In the genomic region with DNA sequence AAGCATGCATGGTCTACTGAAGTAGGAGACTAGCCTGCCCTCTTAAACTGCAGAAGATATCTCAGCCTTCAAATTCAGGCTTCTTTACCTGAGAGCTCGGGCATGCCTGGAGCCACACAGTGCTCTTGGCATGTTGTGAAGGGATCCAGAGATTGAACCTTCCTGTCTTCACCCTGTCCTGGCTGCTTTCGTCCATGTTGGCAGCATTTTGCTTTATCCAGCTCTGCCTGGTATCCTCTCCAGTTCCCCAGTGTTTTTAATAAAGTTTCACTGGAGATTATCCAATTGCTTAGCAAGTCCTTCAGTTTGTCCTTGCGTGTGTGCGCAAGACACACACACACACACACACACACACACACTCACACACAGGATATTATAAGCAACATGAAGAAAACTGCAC, we compare ENCODE assay signal across 25 mouse cellular contexts. TPM values are rescaled to one million over a fixed set of nuclear protein-coding genes. Genes with fewer than 3 reads are reported as not detected.
DNase-seq lines count a peak whose midpoint lies in the region; ATAC-seq lines count a peak whose summit lies in the region.
"Had no signal": no experiment of that assay in that cellular context is flagged by ENCODE, and none has a peak within 500 bp of the region (broad histone marks: within the 10 kb centered on the region; RNA-seq: fewer than 3 reads in every experiment).

No protein-coding gene starts in this region.

- 0 out of 2 replicates have a peak, but pooled peaks cover 2% of the 10 kb centered on the region for H3K4me1 ChIP-seq in limb, embryonic 11.5 days (ENCODE audit: control insufficient read depth, insufficient read depth, low read length)
- H3K4me1 ChIP-seq in limb, embryonic 10.5 days: peaks cover 13% of the 10 kb centered on the region
- H3K4me1 ChIP-seq: heart, embryonic 12.5 days; heart, embryonic 15.5 days; hindbrain, embryonic 10.5 days; hindbrain, embryonic 13.5 days; intestine, embryonic 15.5 days had no signal

- 87% methylated on average over 4 of the region's 4 CpGs for WGBS in limb, embryonic 11.5 days
- WGBS in limb, embryonic 10.5 days: 88% methylated on average over 4 of the region's 4 CpGs

- no peak overlapping the region for H3K4me2 ChIP-seq in limb, embryonic 11.5 days (ENCODE audit: low read depth, severe bottlenecking)
- H3K4me2 ChIP-seq: forebrain, embryonic 13.5 days; heart, embryonic 12.5 days; heart, embryonic 15.5 days; hindbrain, embryonic 13.5 days; intestine, embryonic 15.5 days had no signal

- no peak overlapping the region for H3K9ac ChIP-seq in limb, embryonic 11.5 days (ENCODE audit: low read length)
- H3K9ac ChIP-seq: forebrain, embryonic 13.5 days; heart, embryonic 12.5 days; heart, embryonic 15.5 days; hindbrain, embryonic 13.5 days; intestine, embryonic 15.5 days had no signal

- H3K27ac ChIP-seq in limb, embryonic 11.5 days (replicated peaks; ENCODE audit: low read depth, low read length): no peak overlapping the region
- H3K27ac ChIP-seq in limb, embryonic 10.5 days: no peak overlapping the region
- H3K27ac ChIP-seq: forebrain, embryonic 10.5 days; forebrain, embryonic 13.5 days; heart, embryonic 15.5 days; hindbrain, embryonic 10.5 days; hindbrain, embryonic 13.5 days; intestine, embryonic 15.5 days had no signal

- H3K36me3 ChIP-seq in limb, embryonic 11.5 days (ENCODE audit: control insufficient read depth, insufficient read depth, low read length): no peaks in the 10 kb centered on the region; the same call in 1 of the 2 replicates
- peaks cover 53% of the 10 kb centered on the region for H3K36me3 ChIP-seq in limb, embryonic 10.5 days

- no peaks in the 10 kb centered on the region for H3K27me3 ChIP-seq in limb, embryonic 11.5 days (ENCODE audit: control insufficient read depth, insufficient read depth, low read length)
- no peaks in the 10 kb centered on the region for H3K27me3 ChIP-seq in limb, embryonic 10.5 days (ENCODE audit: low read depth, poor library complexity, severe bottlenecking)
- H3K27me3 ChIP-seq: forebrain, embryonic 13.5 days; heart, embryonic 12.5 days; heart, embryonic 15.5 days; hindbrain, embryonic 13.5 days; intestine, embryonic 15.5 days had no signal

- ATAC-seq in limb, embryonic 11.5 days (ENCODE audit: insufficient number of reproducible peaks, low FRiP score, low TSS enrichment, low read depth): no peak
- ATAC-seq: activated CD4-positive, CD25-positive, alpha-beta regulatory T cell, adult 4 months; CD4-positive, CD25-positive, alpha-beta regulatory T cell, adult 4 months; forebrain, embryonic 13.5 days; forebrain, embryonic 16.5 days; hindbrain, embryonic 16.5 days; intestine, embryonic 15.5 days had no signal

- DNase-seq in adrenal gland, postnatal 10 days: peak; percentile 37
- no peak for DNase-seq in adrenal gland, adult 8-10 months
- peak; percentile 6 for DNase-seq in limb, embryonic 11.5 days (ENCODE audit: low spot score)
- DNase-seq in limb, embryonic 10.5 days (ENCODE audit: low spot score): no peak
- peak; percentile 16 for DNase-seq in adrenal gland, postnatal 25 days
- no peak for DNase-seq in layer of hippocampus, adult 9-10 months (ENCODE audit: low spot score)
- DNase-seq: cerebellum, adult 11-12 months; cerebellum, adult 8-10 months; cerebellum, postnatal 14 days; gastrocnemius, postnatal 10 days; gastrocnemius, postnatal 36 days; heart, postnatal 10 days; heart, postnatal 36 days; kidney, adult 11 months had no signal

- H3K4me3 ChIP-seq in limb, embryonic 11.5 days (ENCODE audit: low read depth, low read length): no peak overlapping the region
- H3K4me3 ChIP-seq in limb, embryonic 10.5 days: no peak overlapping the region
- H3K4me3 ChIP-seq: forebrain, embryonic 10.5 days; forebrain, embryonic 13.5 days; heart, embryonic 12.5 days; heart, embryonic 15.5 days; hindbrain, embryonic 10.5 days; hindbrain, embryonic 13.5 days; intestine, embryonic 15.5 days had no signal

- no peaks in the 10 kb centered on the region for H3K9me3 ChIP-seq in limb, embryonic 11.5 days (ENCODE audit: control insufficient read depth, low read length)
- H3K9me3 ChIP-seq in limb, embryonic 10.5 days (replicated peaks): no peaks in the 10 kb centered on the region
- H3K9me3 ChIP-seq: forebrain, embryonic 10.5 days; forebrain, embryonic 13.5 days; heart, embryonic 12.5 days; heart, embryonic 15.5 days; hindbrain, embryonic 10.5 days; hindbrain, embryonic 13.5 days; intestine, embryonic 15.5 days had no signal

RNA-seq across cellular contexts. Expression of gene Spred1, which starts 54.9 kb away (rescaled TPM):
- total RNA-seq in adrenal gland, postnatal 10 days (2021): 10 to 100 TPM; 54.5 to 67.9 TPM
- 100 to 1,000 TPM in 3 of 4 experiments, 10 to 100 TPM in 1; 81.3 to 142 (median 124) TPM for total RNA-seq in adrenal gland, adult 8-10 months (2022)
- 22.2 and 24.6 TPM in 2 replicates for polyA plus RNA-seq in limb, embryonic 11.5 days (2014; fragmentation: Nextera tagmentation; extraction: Ambion mirVana)
- 14.9 and 17.1 TPM in 2 replicates for polyA plus RNA-seq in limb, embryonic 10.5 days (2016; fragmentation: Nextera tagmentation; extraction: Ambion mirVana)
- 91.5 and 103 TPM in 2 replicates for total RNA-seq in adrenal gland, postnatal 25 days (2021)

Comparison
In these comparisons a context has a peak if more than half of its experiments do, and no peak if none do; other contexts are left out.
1. DNase-seq: peak in adrenal gland, postnatal 10 days (single experiment), limb, embryonic 11.5 days (single experiment) and adrenal gland, postnatal 25 days (single experiment); none in adrenal gland, adult 8-10 months (single experiment), limb, embryonic 10.5 days (single experiment) and layer of hippocampus, adult 9-10 months (single experiment).